Mouse (Mus musculus): ENCODE measurements at regions not wholly inside any gene's neighbourhood (a gene's known extent, or its start where the extent isn't known, plus 50 kb on each side); places are given as distances from the start of the nearest gene placed in this dataset.

GRCm38 (mm10) chr12:68242683-68243082 is 916.3 kb downstream of the Rps29 start:
- DNase-seq (ENCODE audit: low spot score in 2 of 2) = peak in 1 of 2 experiments; percentile 5

GRCm38 (mm10) chr12:68231803-68232202 is 927.2 kb downstream of the Rps29 start:
- DNase-seq (ENCODE audit: low spot score in 2 of 2) = no peak

- no peak for DNase-seq (ENCODE audit: low spot score in 2 of 2)
Observed at GRCm38 (mm10) chr12:68217091-68217490, 941.9 kb downstream of the Rps29 start.

GRCm38 (mm10) chr12:68208302-68208701 is 950.7 kb downstream of the Rps29 start:
- peak; percentile 9 to 41 for DNase-seq (ENCODE audit: low spot score in 2 of 2)

GRCm38 (mm10) chr12:68183858-68184257 is 961.5 kb upstream of the Mdga2 start:
- no peak for DNase-seq (ENCODE audit: low spot score in 2 of 2)

- DNase-seq (ENCODE audit: low spot score in 2 of 2) = no peak
Observed at GRCm38 (mm10) chr12:68161317-68161716, 939.0 kb upstream of the Mdga2 start.

- peak in 1 of 2 experiments; percentile 1 for DNase-seq (ENCODE audit: low spot score in 2 of 2)
Observed at GRCm38 (mm10) chr12:68148066-68148465, 925.7 kb upstream of the Mdga2 start.

- no peak for DNase-seq (ENCODE audit: low spot score in 2 of 2)
Observed at GRCm38 (mm10) chr12:68139831-68140230, 917.5 kb upstream of the Mdga2 start.

GRCm38 (mm10) chr12:68131776-68132175 is 909.4 kb upstream of the Mdga2 start:
- DNase-seq (ENCODE audit: low spot score in 2 of 2) = no peak

GRCm38 (mm10) chr12:68115762-68116161 is 893.4 kb upstream of the Mdga2 start:
- DNase-seq (ENCODE audit: low spot score in 2 of 2) = no peak

All from layer of hippocampus, adult 18-20 months (tissue).